Mouse (Mus musculus) liver (tissue): ENCODE data around the gene Hhipl2.
A peak's percentile ranks its signal among the peaks of the same experiment; 100 is the strongest.
"Not testable (repeated sequence)": the region's sequence is repeated elsewhere in the genome, so short reads cannot be mapped to it uniquely, and the experiment has no call there.

Source experiments
- DNase-seq: peaks from one replicate; pipeline ENCODE4 v3.0.0-alpha.2; 2020; ENCODE audit warnings: mixed read lengths

The Hhipl2 gene

GRCm38 (mm10) chr1:183417873-183418272 lies at the start of gene Hhipl2:
TSS of gene Hhipl2 (plus strand) at chr1:183418215.
- no peak for DNase-seq

GRCm38 (mm10) chr1:183368601-183369400 lies 49.2 kb upstream of the Hhipl2 start:
- peak; percentile 11 for DNase-seq

- DNase-seq, result peak; percentile 94
These were observed 48.5 kb upstream of the Hhipl2 start, which contains the start of gene Mia3 for GRCm38 (mm10) chr1:183369427-183370014. TSS of gene Mia3 (minus strand) at chr1:183369553.

- no peak for DNase-seq
These were observed 43.3 kb upstream of the Hhipl2 start for GRCm38 (mm10) chr1:183374728-183375127.

GRCm38 (mm10) chr1:183377045-183377444 lies 41.0 kb upstream of the Hhipl2 start:
- DNase-seq, result no peak

GRCm38 (mm10) chr1:183378321-183378941 lies 39.6 kb upstream of the Hhipl2 start:
- DNase-seq, result peak; percentile 30

GRCm38 (mm10) chr1:183379376-183379775 lies 38.6 kb upstream of the Hhipl2 start:
- not testable (repeated sequence) for DNase-seq

- no peak for DNase-seq
These were observed 36.2 kb upstream of the Hhipl2 start for GRCm38 (mm10) chr1:183381816-183382215.

- DNase-seq, result no peak
These were observed 35.4 kb upstream of the Hhipl2 start for GRCm38 (mm10) chr1:183382621-183383020.

- not testable (repeated sequence) for DNase-seq
These were observed 30.6 kb upstream of the Hhipl2 start for GRCm38 (mm10) chr1:183387421-183387820.

GRCm38 (mm10) chr1:183388426-183389406 lies 29.3 kb upstream of the Hhipl2 start, which contains the start of gene Taf1a:
TSS of gene Taf1a (plus strand) at chr1:183388981.
- DNase-seq, result peak; percentile 98

GRCm38 (mm10) chr1:183403396-183403795 lies 14.6 kb upstream of the Hhipl2 start:
- DNase-seq, result no peak

- no peak for DNase-seq
These were observed 3.8 kb upstream of the Hhipl2 start for GRCm38 (mm10) chr1:183414081-183414727.

- no peak for DNase-seq
These were observed 1.7 kb downstream of the Hhipl2 start for GRCm38 (mm10) chr1:183419741-183420140.

GRCm38 (mm10) chr1:183420296-183420695 lies 2.3 kb downstream of the Hhipl2 start:
- DNase-seq, result no peak

- DNase-seq, result no peak
These were observed 6.1 kb downstream of the Hhipl2 start for GRCm38 (mm10) chr1:183424100-183424499.

GRCm38 (mm10) chr1:183434918-183435317 lies 16.9 kb downstream of the Hhipl2 start:
- DNase-seq, result no peak

GRCm38 (mm10) chr1:183439036-183439435 lies 21.0 kb downstream of the Hhipl2 start:
- peak; percentile 65 for DNase-seq

- DNase-seq, result peak; percentile 75
These were observed 24.2 kb downstream of the Hhipl2 start for GRCm38 (mm10) chr1:183442015-183442774.

- DNase-seq, result no peak
These were observed 35.1 kb downstream of the Hhipl2 start for GRCm38 (mm10) chr1:183453066-183453465.
